Mouse (Mus musculus) kidney, adult 11 months (tissue): Measurements from ENCODE around the gene Ddi2.

Source experiments
- DNase-seq: peaks from one replicate; pipeline ENCODE4 v3.0.0; 2022

Ddi2 gene

DNA sequence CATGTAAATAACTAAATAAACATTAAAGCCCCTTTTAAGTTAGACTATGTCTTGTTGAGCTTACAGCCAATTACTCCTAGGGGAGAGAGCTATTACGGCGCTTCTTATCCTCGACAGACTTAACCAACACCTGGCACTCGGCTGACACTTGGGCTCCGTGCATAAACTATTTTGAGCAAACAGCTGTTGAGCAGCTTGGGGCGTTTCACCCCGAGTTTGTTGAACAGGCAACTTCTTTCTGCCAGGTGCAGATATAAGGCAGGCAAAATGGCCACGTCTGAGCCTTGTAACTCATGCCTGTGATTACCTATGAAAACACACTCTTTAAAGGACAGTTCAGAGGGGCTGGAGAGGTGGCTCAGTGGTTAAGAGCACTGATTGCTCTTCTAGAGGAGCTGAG lies 14.8 kb upstream of the Ddi2 start:
- no peak for DNase-seq

DNA sequence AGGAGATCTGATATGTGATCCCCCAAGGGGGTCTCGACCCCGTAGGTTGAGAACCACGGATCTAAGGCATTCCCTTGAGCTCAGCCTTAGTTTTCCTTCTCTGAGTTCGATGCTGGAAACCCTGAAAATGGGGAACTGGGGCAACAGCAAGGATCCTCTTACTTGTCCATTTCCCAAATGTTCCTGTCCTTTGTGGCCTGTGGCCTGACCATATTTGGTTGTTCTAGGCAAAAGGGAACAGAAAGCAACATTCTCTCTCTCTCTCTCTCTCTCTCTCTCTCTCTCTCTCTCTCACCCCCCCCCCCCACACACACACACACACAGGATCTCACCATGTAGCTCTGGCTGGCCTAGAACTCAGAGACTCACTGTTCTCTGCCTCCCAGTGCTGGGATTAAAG lies 13.6 kb upstream of the Ddi2 start:
- no peak for DNase-seq

DNA sequence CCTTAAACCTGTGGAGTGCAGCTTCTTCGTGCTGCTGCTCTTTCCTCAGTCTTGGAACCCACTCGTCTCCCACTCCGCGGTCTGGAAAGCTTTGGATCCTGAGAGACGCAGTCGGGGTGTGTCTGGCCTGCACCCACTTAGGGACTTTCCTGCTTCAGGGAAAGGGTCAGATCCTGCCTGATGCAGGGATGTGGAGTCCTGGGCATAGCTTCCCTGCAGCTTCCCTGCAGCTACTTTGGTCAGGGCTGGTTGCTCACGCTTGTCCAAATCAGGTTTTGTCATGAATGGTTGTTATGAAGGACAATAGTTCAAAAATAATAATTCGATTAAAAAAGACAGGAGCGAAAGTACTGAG lies 12.0 kb upstream of the Ddi2 start:
- no peak for DNase-seq

DNA sequence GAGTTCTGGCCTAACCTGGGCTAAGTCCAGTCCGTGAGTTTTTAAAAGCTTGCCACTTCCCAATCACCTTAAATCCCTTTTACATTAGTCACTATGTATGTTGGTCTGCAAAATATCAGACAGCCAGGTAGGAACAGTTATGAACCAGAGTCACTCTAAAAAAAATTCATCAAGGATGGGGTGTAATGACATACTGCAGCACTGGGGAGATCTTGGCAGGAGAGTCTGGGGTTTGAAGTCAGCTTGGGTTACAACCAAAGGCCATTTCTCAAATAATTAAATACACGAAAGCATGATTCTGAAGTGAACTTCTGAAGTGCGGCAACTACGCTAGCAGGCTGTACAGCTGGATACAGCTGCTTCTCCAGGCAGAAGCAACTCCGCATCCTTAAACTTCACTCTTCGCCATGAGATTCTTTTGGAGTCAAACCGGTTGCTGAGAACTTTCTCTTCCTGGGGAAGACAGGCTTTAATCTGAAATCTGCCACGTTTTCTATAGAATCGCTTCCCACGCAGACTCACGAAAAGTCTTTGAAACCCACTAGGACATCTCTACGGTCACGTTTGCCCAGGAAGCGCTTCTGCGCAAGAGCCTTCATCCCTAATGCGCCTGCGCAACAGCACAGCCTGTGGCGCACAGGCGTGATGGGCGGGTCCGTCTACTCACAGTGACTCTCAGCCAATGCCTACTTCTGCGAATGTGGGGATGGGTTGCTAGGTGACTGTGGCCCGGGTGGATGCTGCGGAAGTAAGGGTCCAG lies 11.4 kb upstream of the Ddi2 start:
- peak; percentile 92 for DNase-seq

DNA sequence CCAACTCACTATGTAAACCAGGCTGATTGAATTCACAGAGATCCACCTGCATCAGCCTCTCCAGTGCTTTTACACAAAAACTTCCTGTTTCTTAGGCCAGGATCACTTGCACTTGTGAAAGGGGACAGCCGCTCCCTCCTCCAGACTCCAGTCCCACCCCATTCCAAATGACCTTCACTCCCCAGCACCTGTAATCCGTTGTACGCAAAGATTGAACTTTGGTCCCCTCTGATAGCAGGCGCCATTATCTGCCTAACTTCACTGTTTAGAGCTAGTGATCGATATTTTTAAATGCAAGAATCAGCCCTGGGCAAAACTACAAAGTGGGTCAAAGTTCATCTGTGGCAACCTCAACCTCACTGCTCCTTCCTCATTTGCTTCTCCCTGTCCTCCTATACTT lies 8.5 kb upstream of the Ddi2 start:
- no peak for DNase-seq

DNA sequence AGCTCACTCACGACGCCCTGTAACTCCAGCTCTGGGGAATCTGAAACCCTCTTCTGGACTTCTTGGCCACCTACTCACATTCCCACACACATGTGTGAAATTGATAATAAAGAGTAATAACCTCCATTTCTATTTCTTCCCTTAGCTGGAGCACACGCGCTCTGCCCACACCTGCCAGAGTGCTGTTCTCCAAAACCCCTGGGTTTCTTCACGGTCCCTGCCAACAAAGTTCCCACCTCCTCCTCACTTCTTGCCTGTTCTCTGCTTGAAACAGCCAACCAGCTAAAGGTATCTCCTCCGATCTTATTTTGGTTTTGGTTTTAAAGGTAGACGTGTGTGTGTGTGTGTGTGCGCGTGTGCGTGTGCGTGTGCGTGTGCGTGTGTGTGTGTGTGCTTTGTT lies 7.2 kb upstream of the Ddi2 start:
- no peak for DNase-seq

DNA sequence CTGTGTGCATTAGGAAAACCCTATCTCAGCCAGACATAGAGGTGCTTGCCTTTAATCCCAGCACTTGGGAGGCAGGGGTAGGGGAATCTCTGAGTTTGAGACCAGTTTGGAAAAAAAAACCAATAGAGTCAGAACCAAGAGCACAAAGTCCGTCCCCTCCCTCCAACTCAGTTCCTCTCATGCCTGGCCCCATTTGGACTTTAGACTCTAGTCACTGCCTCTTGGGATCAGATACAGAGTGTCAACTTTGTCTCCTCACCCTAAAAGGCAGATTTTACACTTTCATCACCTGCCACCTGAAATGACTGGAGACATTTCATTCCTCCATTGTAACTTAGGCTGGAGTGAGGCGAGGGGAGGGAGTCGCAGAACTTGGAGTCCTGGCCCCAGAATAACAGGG lies 6.0 kb upstream of the Ddi2 start:
- peak; percentile 77 for DNase-seq

DNA sequence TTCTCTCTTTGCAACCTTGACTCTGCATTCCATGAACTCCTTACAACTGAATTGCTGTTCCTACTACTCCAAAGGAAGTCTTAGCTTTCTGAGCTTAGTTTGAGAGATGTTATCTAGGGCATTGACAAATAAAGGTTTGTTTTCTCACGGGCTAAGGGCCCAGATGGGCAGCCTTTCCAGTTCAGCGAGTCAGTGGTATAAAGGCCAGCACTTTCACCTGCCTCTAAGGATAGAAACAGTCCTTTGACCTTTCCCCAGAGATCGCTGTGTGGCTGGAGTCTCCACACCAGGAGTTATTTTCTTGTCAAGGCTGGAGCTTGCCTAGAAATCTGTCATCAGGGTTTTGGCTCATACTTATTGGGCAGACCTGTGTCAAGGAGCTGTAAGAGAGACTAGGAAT lies 2.5 kb upstream of the Ddi2 start:
- peak; percentile 81 for DNase-seq

DNA sequence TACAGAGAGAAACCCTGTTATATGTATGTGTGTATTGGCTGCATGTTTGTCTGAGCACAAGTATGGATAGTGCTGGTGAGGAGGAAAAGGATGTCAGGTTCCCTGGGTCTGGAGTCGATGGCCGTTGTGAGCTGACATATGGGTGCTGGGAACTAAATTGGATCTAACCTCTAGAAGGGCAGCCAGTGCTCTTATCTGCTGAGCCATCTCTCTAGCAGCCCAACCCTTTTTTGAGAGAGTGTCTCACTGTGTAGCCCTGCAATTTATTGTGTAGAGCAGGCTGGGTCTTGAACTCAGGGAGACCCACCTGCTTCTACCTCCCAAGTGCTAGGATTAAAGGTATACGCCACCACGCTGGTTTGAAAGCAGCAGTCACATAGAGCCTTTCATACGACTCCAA lies 2.1 kb upstream of the Ddi2 start:
- no peak for DNase-seq

DNA sequence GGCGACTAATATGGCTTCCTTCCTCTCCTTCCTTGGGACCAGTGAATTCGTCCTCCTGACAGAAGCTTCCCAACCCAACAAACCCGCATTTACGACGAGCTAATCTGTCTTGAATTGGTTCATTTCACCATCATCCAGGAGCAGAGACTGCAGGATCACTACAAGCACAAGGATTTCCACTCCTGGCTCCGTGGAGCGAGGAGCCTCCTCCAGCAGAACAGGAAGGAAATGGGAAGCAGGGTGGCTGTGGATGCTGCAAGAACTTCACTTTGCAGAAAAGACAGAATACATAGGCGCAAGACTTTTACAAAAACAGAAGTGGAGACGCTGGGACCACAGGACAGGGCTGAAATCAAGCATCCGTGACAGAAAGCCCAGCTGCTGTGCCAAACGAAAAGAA lies 1.4 kb upstream of the Ddi2 start:
- no peak for DNase-seq

DNA sequence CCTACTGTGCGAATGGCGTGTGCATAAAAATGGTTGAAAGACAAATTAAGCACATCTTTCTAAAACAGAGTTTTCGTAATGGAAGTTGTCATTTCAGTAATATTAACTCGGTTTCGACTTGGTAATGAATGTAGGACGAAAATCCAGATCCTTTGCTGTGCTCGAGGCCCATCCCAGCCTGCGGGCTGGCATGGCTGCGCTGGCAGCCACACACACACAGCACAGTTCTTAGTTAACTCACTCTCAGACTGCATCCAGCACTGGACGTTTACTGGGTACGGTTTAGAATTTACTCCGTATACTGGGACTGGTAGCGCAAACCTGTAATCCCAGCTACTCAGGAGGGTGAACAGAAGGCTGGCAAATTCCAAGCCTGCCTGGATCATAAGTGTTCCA lies 452 bp upstream of the Ddi2 start:
- DNase-seq = peak; percentile 37

DNA sequence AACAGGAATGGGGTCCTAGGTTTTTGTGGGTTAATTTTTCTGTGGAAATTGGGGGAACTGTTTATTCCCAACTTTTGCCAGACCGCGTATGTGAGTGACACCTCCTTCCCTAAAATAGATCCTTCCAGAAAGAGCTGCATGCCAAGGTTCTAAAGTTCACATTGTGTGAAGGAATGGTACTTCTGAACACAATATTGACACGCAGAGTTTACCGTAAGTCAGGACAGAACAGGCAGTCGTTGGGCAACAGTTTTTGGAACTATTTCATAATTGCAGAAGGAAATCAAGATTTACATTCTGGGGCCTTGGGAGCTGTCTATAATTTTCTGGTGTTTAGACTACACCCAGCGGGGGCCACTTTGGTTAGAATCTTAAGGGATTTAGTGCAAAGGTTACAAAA lies 1.3 kb downstream of the Ddi2 start:
- no peak for DNase-seq

DNA sequence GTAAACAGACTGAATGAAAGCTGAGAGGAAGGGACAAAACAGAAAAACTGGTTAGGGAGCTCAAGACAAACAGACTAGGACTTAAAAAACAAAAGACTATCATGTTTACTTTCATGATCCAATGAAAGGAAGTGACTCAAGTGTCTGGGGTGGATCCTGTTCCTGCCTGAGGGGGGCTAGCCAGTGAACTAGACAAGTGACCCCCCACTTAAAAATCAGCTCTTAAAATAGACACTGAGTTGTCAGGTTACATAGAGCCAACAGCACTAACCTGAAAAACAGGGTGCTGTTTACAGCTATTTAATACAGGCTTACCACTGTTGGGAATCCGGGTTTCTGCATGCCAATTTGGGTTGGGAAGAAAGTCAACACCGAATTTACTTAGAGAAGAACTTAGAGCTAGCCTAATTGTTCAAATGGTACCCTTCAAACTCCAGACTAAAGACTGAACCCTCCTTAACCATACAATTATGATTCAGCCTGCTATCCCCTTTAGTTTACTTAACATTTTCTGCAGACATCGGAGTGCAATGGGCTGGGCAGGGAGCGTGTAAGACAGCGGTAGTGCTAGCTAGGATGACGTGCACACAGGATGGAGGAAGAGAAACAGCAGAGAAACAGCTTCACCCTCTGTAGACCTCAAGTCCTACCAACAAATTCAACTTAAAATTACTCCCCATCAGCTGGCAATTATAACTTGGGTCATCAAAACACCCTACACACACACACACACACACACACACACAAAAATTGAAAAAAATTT lies 2.3 kb downstream of the Ddi2 start:
- DNase-seq = no peak

DNA sequence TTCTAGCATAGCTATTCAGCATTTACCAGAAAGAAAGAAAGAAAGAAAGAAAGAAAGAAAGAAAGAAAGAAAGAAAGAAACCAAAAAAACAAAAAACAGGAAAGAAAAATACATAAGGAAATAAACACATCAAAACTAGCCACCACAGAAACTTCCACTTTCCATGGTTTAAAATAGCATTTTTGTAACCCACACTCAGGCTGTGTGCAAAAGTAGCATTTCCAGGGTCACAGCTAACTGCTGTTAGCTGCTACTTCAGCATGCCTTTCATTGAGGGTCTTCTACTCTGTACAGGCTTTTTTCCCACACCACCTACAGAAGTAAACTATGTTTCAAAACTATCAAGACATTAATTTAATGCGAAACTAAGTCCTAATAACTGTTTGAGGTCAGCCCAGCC lies 3.9 kb downstream of the Ddi2 start:
- DNase-seq = no peak

DNA sequence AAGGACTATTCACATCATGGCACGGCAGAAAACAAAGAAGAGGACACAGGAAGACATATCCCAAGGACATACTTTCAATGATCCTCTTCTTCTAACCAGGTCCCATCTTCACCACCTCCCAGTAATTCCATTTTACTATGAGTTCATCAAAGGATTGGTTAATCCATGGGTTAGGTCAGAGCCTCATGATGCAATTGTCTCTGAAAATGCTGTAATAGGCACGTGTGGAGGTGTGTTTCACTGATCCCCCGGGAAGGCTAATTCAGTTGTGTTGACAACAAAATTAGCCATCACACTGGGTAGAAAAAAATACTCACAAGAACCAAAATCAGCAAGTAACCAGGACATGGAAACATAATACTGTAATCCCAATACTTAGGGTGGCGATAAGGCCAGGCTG lies 5.6 kb downstream of the Ddi2 start:
- DNase-seq = no peak

DNA sequence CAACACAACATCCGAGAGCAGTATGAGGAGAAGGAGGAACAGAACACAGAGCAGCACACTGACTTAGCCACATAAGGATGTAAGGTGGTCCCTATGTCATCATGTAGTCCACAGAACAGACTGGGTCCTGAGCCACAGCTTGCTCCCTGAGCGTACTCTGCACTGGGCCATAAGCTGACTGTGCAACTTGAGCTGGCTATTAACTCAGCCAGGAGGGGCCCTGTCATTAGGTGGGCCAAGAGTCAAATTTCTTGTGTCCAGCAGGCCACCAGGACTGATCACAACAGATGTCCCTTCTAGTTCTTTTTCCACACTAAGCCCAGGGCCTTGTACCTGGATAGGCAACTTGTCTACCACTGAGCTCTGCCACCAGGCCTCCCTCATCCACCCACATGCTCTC lies 8.2 kb downstream of the Ddi2 start:
- DNase-seq = no peak

DNA sequence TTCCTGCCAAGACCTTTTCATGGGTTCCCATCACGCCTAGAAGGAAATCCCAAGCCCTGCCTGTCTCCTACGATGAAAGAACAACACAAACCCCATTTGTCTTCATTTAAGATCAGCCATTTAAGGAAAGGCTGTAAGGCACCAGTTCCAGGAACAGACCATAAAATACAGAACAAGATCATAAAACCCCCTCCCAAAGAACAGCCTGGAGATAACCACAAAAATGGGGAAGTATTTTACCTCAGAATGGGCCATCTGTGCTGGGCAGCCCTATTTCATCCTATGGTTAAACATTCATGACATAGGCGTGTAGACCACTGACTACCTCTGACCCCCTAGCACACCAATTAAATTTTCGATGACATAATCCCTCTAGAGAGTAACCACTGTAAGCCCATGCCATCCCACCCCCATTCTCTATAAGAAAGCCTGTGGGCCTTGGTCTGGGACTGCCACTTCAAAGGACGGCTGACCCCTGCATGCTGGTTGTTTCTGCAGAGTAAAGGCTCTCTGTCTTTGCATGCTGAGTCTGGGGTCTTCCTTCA lies 9.5 kb downstream of the Ddi2 start:
- DNase-seq = no peak

DNA sequence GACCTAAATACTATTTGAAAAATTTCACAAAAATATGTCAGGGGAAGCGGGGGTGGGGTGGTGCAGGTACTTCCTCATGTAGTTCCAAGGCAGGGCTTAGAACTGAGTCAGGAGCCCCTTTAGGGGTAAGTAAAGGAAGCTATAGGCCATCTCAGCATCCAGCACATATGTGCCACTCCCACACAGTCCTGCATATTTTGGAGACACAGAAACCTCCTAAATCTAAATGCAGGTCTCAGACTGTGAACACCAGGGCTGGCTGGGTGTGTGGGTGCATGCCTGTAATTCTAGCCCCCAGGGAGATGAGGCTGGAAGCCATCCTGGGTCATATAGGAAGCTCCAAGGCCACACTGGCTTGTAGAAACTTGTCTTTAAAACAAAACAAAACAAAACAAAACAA lies 12.0 kb downstream of the Ddi2 start:
- no peak for DNase-seq

DNA sequence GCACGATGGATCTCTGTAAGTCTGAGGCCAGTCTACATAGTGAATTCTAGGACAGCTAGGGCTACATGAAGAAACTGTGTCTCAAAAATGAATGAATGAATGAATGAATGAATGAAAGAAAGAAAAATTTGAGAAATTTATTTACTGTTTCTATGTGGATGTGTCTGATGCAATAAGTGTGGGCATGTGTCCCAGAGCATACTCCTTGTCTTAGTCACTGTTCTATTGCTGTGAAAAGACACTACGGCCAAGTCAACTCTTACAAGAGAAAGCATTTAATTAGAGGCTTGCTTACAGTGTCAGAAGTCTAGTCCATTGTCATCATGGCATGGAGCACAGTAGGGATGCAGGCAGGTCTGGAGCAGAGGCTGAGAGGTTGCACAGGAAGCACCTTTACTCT lies 14.2 kb downstream of the Ddi2 start:
- no peak for DNase-seq

DNA sequence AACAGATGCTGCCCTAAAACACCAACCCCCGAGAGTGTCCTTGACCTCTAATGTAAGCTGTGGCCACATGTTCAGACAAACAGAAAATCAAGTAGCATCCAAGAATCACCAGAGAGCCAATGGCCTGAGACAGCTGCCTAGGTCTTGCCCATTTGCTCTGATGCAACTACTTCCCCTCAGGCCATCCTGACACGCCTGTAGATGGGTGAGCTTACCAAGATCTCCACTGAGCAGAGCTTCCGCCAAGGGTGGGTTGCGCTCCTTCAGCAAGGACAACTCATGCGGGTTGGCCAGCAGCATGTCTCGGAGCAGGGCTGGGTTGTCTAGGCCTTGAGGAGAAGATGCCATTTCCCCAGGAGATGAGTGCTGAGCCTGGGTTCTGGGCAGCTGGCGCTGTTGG lies 15.2 kb downstream of the Ddi2 start:
- DNase-seq = no peak

DNA sequence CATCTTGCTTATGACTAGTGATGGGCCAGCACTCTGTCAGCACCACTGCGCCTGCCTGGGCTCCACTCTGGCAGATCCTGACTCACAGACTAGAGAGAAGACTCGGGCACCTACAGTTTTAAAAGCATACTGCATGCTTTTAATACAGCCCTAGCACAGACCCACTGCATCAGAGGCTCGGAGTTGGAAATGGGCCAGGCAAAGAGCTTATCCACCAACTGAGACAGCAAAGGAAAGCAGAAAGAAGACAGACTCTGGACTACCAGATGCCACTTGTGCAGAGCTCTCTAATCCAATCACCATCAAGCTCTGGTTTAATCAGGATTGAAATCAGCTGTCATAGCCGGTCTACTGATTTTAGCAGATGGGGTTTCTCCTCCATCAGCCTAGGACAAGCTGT lies 17.9 kb downstream of the Ddi2 start:
- no peak for DNase-seq

DNA sequence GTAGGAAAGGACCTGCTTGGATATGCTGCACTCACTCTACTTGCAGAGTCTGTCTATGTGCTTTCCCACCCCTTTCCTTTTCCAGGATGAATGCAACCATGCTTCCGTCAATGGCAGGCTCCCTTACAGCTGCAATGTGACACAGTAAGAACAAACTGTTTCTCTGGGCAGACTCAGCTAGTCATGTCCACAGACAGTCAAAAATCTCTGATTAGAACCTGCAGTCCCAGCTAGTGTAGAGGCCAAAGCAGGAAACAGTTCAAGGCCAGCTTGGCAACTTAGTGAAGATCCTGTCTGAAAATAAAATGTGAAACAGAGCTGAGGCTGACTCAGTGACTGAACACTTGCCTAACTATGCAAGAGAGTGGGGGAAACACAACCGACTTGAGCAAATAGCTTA lies 18.6 kb downstream of the Ddi2 start:
- no peak for DNase-seq

DNA sequence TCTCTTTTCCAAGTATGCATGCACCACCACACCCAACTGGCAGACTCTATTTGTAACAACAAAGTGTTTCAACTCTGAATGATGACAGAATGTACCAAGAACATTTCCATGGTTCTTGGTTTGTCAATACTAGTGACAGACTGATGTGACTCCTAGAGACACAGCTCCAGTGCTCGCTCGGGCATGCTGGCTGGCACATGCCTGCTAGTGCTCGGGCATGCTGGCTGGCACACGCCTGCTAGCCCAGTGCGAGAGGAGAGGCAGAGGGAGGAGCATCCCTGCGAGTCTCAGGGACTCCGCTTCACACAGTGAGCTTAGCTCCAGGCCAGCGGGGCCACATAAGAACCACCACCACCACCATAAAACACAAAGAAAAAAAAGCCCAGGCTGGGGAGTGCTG lies 28.5 kb downstream of the Ddi2 start:
- no peak for DNase-seq

DNA sequence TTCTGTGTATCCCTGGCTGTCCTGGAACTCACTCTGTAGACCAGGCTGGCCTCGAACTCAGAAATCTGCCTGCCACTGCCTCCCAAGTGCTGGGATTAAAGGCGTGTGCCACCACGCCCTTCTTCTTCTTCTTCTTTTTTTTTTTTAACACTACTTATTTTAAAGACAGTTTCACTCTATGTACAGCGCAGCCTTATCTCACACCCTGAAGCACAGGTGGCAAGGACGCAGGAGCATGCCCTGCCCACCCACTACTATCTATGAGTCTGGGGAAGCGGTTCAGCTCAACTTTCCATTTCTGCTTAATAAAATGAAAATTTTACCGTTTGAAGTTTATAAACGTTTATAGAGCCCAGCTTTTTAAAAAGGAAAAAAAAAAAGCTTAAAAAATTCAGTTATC lies 34.7 kb downstream of the Ddi2 start:
- no peak for DNase-seq

DNA sequence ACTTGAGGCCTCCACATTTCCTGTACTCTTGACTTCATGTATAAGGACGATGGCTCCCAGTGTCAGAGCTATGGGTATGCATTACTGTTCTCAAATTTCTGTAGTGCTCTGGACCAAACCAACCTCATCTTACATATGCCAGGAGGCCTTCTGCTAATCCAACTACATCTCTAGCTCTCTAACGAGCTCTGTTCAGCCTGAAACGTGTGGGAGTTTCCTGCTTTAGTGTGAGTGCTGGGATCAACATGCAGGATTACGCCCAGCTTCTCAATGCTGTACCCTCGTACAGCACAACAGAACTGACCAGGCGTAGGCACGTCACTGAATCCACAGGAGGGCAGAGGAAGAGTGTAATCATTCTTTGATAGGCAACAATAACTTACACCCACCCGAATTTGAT lies 36.7 kb downstream of the Ddi2 start:
- no peak for DNase-seq
